Mouse (Mus musculus) 3T3-L1 (cell line): ENCODE results near the gene Sfxn5.
A peak's percentile ranks its signal among the peaks of the same experiment; 100 is the strongest.

ENCODE experiments used
- DNase-seq: peaks from one replicate; pipeline ENCODE4 v3.0.0-alpha.2; 2015; ENCODE audit warnings: low read depth, low spot score

Sfxn5 gene

GRCm38 (mm10) chr6:85290869-85291824 lies 42.1 kb downstream of the Sfxn5 start:
- peak; percentile 29 for DNase-seq

GRCm38 (mm10) chr6:85288193-85288857 lies 44.9 kb downstream of the Sfxn5 start:
- no peak for DNase-seq

- DNase-seq = no peak
Measured at GRCm38 (mm10) chr6:85286283-85287047, 46.8 kb downstream of the Sfxn5 start.

- no peak for DNase-seq
Measured at GRCm38 (mm10) chr6:85280871-85281270, 52.4 kb downstream of the Sfxn5 start.

GRCm38 (mm10) chr6:85276571-85276970 lies 56.7 kb downstream of the Sfxn5 start:
- DNase-seq = no peak

- peak; percentile 58 for DNase-seq
Measured at GRCm38 (mm10) chr6:85272436-85272835, 60.8 kb downstream of the Sfxn5 start.

GRCm38 (mm10) chr6:85266060-85266459 lies 67.2 kb downstream of the Sfxn5 start:
- DNase-seq = no peak

- DNase-seq = no peak
Measured at GRCm38 (mm10) chr6:85264982-85265518, 68.2 kb downstream of the Sfxn5 start.

- DNase-seq = peak; percentile 76
Measured at GRCm38 (mm10) chr6:85262865-85263515, 70.2 kb downstream of the Sfxn5 start.

- no peak for DNase-seq
Measured at GRCm38 (mm10) chr6:85259094-85259630, 74.1 kb downstream of the Sfxn5 start.

GRCm38 (mm10) chr6:85255578-85255977 lies 77.6 kb downstream of the Sfxn5 start:
- no peak for DNase-seq

GRCm38 (mm10) chr6:85253994-85254541 lies 79.2 kb downstream of the Sfxn5 start:
- no peak for DNase-seq

- no peak for DNase-seq
Measured at GRCm38 (mm10) chr6:85253275-85253674, 79.9 kb downstream of the Sfxn5 start.

- DNase-seq = no peak
Measured at GRCm38 (mm10) chr6:85252251-85253058, 80.8 kb downstream of the Sfxn5 start.

GRCm38 (mm10) chr6:85250811-85251241 lies 82.4 kb downstream of the Sfxn5 start:
- no peak for DNase-seq

GRCm38 (mm10) chr6:85249821-85250220 lies 83.4 kb downstream of the Sfxn5 start:
- no peak for DNase-seq

GRCm38 (mm10) chr6:85239044-85239489 lies 94.2 kb downstream of the Sfxn5 start:
- peak; percentile 77 for DNase-seq

- DNase-seq = no peak
Measured at GRCm38 (mm10) chr6:85237595-85238337, 95.5 kb downstream of the Sfxn5 start.

GRCm38 (mm10) chr6:85237001-85237400 lies 96.2 kb downstream of the Sfxn5 start:
- peak; percentile 42 for DNase-seq
